Mouse (Mus musculus): ENCODE data around the gene Cmbl. TPM values are rescaled to one million over a fixed set of nuclear protein-coding genes. Genes with fewer than 3 reads are reported as not detected.

Gene Cmbl
- polyA plus RNA-seq, 1 experiment from 2014 or later, result 6.5 TPM

DNA sequence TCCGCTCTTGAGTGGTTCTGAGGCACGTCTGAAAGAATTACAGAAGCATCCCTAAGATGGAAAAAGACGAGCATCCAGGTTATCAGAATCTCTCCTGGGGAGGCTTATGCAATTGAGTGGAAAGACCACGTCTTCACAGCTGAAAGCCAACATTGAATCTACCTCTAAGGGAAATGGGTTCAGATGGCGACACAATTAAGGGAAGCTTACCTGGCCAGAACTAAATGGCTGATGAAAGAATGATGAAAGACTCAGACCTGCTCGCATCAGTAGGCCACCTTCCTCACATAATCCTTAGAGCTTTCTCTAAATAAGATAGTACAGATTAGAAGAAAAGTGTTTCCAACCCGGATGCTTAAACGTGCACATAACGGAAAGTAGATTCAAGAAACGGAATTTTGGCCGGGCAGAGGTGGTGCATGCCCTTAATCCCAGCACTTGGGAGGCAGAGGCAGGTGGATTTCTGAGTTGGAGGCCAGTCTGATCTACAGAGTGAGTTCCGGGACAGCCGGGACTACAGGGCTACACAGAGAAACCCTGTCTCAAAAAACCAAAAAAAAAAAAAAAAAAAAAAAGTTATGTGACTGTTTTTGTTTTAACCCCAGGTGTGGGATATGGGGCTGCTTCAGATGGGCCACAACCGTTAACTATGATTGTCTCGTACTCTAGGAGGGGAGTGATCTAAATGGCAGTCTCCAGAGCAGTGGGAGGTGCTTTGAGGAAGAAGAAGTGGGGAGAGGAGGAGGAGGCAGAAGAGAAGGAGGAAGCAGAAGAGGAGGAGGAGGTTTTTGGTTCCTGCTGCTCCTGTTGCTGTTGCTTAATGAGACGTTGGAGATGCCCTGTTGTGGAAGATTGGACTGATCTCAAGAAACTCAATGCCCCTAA, 33.5 kb upstream of the Cmbl start:
- no peak for ATAC-seq

DNA sequence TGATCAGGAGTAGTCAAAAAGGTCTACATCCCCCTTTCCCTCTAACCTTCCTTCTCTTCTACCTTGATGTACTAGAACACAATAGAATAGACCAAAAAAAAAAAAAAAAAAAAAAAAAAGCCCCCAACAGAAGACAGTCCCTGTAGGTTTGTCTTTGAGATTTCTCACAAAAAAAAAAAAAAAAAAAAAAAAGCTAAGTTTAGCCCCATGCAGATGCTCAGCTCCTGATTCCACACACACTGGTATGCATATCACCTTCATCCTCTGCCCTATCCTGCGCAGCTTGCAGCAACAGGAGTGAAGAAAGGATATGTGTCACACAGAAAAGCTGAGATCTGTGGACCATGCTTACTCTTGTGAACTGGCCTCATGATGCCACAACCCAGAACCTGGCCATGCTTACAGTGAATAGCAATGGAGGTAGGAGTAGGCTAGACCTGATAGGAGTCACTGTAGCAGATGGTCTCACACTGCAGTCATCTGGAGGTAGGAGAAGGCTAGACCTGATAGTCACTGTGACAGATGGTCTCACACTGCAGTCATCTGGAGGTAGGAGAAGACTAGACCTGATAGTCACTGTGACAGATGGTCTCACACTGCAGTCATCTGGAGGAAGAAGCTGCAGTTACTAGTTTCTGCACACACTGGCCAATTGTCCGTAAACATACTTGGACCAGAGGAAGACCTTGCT, 32.7 kb upstream of the Cmbl start:
- H3K27me3 ChIP-seq (replicated peaks; ENCODE audit: control insufficient read depth, insufficient read depth, low read length), result no peaks in the 10 kb centered on the region
- H3K4me1 ChIP-seq (ENCODE audit: control insufficient read depth, insufficient read depth, low read length), result peaks cover 18% of the 10 kb centered on the region
- no peak overlapping the region for H3K9ac ChIP-seq (ENCODE audit: low read length)
- H3K36me3 ChIP-seq (ENCODE audit: control insufficient read depth, insufficient read depth, low read length), result no peaks in the 10 kb centered on the region
- peak overlapping the region; percentile 54; the same call in 1 of the 2 replicates for H3K4me2 ChIP-seq (ENCODE audit: low read length)
- ATAC-seq, result no peak
- H3K27ac ChIP-seq (ENCODE audit: low read depth, low read length), result 0 out of 2 replicates have a peak overlapping the region, but pooled peaks have one; percentile 98
- 97% methylated on average over 2 of the region's 2 CpGs for WGBS
- no peak for DNase-seq (ENCODE audit: low spot score)
- no peak overlapping the region for H3K4me3 ChIP-seq (ENCODE audit: low read depth, low read length)
- H3K9me3 ChIP-seq (replicated peaks; ENCODE audit: control insufficient read depth, low read length), result no peaks in the 10 kb centered on the region

More for the DNA sequence above, 33.5 kb upstream of the Cmbl start:
- Histone ChIP-seq H3K4me3 (ENCODE audit: low read depth, low read length) (peak overlapping the region; percentile 69), H3K4me1 (ENCODE audit: control insufficient read depth, insufficient read depth, low read length) (peaks cover 18% of the 10 kb centered on the region), H3K9ac (ENCODE audit: low read length) (peak overlapping the region; percentile 92), H3K4me2 (ENCODE audit: low read length) (peak overlapping the region; percentile 54), H3K36me3 (ENCODE audit: control insufficient read depth, insufficient read depth, low read length) (no peaks in the 10 kb centered on the region), H3K27me3 (replicated peaks; ENCODE audit: control insufficient read depth, insufficient read depth, low read length) (no peaks in the 10 kb centered on the region), H3K9me3 (replicated peaks; ENCODE audit: control insufficient read depth, low read length) (no peaks in the 10 kb centered on the region), H3K27ac (ENCODE audit: low read depth, low read length) (peak overlapping the region; percentile 98)
- DNase-seq (ENCODE audit: low spot score), result no peak
- 21% methylated on average over 16 of the region's 16 CpGs for WGBS

GRCm38 (mm10) chr15:31533529-31533928, 31.7 kb upstream of the Cmbl start:
- DNase-seq (ENCODE audit: low spot score), result no peak
- 72% methylated on average over 2 of the region's 2 CpGs for WGBS
- peaks cover 18% of the 10 kb centered on the region for H3K4me1 ChIP-seq (ENCODE audit: control insufficient read depth, insufficient read depth, low read length)

DNA sequence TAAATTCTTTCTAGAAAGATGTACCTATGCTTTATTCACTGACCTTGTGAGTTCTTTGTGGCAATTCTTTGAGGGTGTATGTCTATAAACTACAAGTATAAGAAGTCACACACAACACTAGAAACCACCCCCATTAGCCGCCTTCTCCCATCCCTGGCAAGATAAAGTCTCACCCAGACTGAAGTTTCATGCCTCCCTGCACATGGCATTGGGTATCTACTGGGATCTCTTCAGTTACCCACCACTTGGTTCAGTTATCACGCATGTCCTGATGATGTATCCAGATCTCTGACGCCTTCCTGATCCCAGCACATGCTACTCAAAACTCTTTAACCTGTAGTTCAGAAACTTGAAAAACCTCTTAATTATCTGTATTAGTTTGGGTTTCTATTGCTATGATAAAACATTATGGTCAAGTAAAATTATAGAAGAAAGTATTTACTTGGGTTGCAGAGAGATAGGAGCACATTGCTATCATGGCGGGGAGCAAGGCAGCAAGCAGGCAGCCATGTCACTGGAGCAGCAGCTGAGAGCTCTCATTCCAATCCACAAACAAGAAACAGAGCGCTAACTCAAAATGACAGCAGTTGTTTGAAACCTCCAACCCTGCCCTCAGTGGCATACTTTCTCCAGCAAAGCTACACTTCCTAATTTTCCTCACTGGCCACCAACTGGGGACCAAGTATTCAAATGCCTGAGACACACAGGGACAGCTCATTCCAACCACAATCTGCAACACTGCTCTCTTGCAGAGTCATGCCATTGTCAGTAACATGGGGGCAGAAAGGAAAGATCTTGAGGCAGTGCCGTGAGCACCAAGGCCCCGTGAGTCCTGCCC, 30.5 kb upstream of the Cmbl start:
- no peak overlapping the region for H3K4me2 ChIP-seq (ENCODE audit: low read length)
- DNase-seq (ENCODE audit: low spot score), result no peak
- H3K4me3 ChIP-seq (ENCODE audit: low read depth, low read length), result no peak overlapping the region
- no peaks in the 10 kb centered on the region for H3K9me3 ChIP-seq (replicated peaks; ENCODE audit: control insufficient read depth, low read length)
- WGBS, result 86% methylated on average over 7 of the region's 7 CpGs
- H3K27me3 ChIP-seq (replicated peaks; ENCODE audit: control insufficient read depth, insufficient read depth, low read length), result no peaks in the 10 kb centered on the region
- H3K9ac ChIP-seq (ENCODE audit: low read length), result no peak overlapping the region
- H3K4me1 ChIP-seq (ENCODE audit: control insufficient read depth, insufficient read depth, low read length), result peaks cover 12% of the 10 kb centered on the region
- no peaks in the 10 kb centered on the region for H3K36me3 ChIP-seq (ENCODE audit: control insufficient read depth, insufficient read depth, low read length)
- ATAC-seq, result no peak
- H3K27ac ChIP-seq (ENCODE audit: low read depth, low read length), result 0 out of 2 replicates have a peak overlapping the region, but pooled peaks have one; percentile 17

More at GRCm38 (mm10) chr15:31533529-31533928, 31.7 kb upstream of the Cmbl start:
- Histone ChIP-seq H3K4me2 (ENCODE audit: low read length) (no peak overlapping the region), H3K36me3 (ENCODE audit: control insufficient read depth, insufficient read depth, low read length) (no peaks in the 10 kb centered on the region), H3K27ac (ENCODE audit: low read depth, low read length) (no peak overlapping the region), H3K9ac (ENCODE audit: low read length) (no peak overlapping the region), H3K4me3 (ENCODE audit: low read depth, low read length) (no peak overlapping the region), H3K27me3 (replicated peaks; ENCODE audit: control insufficient read depth, insufficient read depth, low read length) (no peaks in the 10 kb centered on the region), H3K9me3 (replicated peaks; ENCODE audit: control insufficient read depth, low read length) (no peaks in the 10 kb centered on the region)
- no peak for ATAC-seq

DNA sequence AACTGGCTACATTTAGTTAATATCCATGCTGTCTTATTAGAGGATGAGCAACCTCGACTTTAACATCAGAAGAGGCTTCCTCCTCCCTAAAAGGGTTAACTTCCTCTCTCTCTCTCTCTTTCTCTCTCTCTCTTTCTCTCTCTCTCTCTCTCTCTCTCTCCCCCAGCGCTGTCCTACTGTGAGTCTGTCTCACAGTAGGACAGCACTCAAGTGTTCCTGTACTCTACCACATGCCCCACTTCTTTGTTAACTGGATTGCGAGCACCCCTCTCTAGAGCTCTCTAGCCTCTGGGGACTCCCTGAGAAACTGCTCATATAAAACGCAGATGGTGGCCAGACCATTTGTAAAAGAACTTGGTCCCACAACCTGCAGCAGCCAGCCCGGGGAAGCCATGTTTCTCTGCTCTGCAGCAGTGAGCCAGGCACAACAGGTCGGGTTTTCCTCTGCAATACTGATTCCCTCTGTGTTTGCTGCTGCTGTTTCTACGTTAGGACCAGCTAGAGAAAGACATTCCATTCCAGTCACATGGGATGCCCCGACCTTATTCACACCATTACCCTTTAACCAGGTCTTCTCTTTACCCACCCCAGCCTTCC, 29.8 kb upstream of the Cmbl start:
- no peak for DNase-seq (ENCODE audit: low spot score)

DNA sequence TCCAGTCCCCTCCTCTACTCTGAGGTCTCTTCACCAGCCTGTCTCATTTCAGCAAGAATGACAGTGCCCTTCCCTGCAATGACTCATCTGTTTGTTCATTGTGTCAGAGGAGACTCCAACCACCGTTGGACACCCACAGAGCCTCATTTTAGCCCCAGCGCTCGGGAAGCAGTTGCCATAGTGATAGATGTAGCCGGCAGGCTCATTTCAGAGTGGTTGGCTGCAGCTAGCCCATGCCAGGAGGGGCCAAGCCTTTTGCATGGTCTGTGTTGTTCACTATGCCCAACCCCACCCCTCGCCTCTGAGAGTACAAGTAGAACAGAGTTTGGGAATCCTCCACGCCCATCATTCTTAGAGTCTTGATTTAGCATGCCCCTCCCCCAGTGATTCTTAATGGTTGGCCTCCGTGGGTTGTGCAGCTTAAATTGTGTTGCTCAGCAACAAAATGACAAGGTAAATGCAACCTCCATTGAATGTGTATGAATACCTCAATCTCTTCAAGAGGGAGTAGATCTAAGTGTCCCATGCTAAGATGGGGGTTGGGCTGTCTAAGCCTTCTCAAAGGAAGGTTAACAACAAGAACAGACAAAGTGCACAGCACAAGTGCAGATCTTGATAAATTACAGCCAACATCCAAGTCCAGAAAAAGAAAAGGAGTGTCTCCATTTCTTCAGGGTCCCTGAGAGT, 29.0 kb upstream of the Cmbl start:
- 1% methylated on average over 7 of the region's 7 CpGs for WGBS
- Histone ChIP-seq H3K4me2 (ENCODE audit: low read length) (no peak overlapping the region), H3K36me3 (ENCODE audit: control insufficient read depth, insufficient read depth, low read length) (no peaks in the 10 kb centered on the region), H3K4me1 (ENCODE audit: control insufficient read depth, insufficient read depth, low read length) (peaks cover 12% of the 10 kb centered on the region), H3K4me3 (ENCODE audit: low read depth, low read length) (no peak overlapping the region), H3K27ac (ENCODE audit: low read depth, low read length) (peak overlapping the region; percentile 17; the same call in 1 of the 2 replicates), H3K9me3 (replicated peaks; ENCODE audit: control insufficient read depth, low read length) (no peaks in the 10 kb centered on the region), H3K27me3 (replicated peaks; ENCODE audit: control insufficient read depth, insufficient read depth, low read length) (no peaks in the 10 kb centered on the region), H3K9ac (ENCODE audit: low read length) (no peak overlapping the region)
- peak; percentile 60; the same call in 1 of the 2 replicates for ATAC-seq
- DNase-seq (ENCODE audit: low spot score), result peak; percentile 79

More for the DNA sequence above, 29.8 kb upstream of the Cmbl start:
- H3K27me3 ChIP-seq (replicated peaks; ENCODE audit: control insufficient read depth, insufficient read depth, low read length), result no peaks in the 10 kb centered on the region
- H3K9ac ChIP-seq (ENCODE audit: low read length), result no peak overlapping the region
- H3K36me3 ChIP-seq (ENCODE audit: control insufficient read depth, insufficient read depth, low read length), result no peaks in the 10 kb centered on the region
- no peak overlapping the region for H3K4me3 ChIP-seq (ENCODE audit: low read depth, low read length)
- H3K4me1 ChIP-seq (ENCODE audit: control insufficient read depth, insufficient read depth, low read length), result peaks cover 12% of the 10 kb centered on the region
- peak overlapping the region; percentile 17; the same call in 1 of the 2 replicates for H3K27ac ChIP-seq (ENCODE audit: low read depth, low read length)
- H3K9me3 ChIP-seq (replicated peaks; ENCODE audit: control insufficient read depth, low read length), result no peaks in the 10 kb centered on the region
- ATAC-seq, result no peak
- H3K4me2 ChIP-seq (ENCODE audit: low read length), result no peak overlapping the region
- 23% methylated on average over 8 of the region's 8 CpGs for WGBS

DNA sequence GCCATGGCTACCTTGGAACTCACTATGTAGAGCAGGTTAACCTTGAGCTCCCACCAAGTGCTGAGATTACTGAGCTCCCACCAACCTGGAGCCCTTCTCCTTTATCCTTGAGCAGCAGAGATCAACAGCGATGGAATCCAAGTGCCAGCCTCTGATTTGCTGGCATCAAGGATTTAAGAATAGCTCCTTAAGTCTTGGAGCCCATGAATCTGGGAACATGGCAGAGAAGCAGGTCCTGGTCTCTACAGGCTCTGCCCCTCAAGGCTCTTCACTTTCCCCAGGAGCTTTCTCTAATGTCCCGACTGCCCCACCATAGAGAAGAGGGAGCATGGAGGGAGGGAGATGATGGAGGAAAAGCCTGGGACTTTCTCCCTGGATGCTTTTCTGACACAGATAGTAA, 27.5 kb upstream of the Cmbl start:
- H3K27me3 ChIP-seq (replicated peaks; ENCODE audit: control insufficient read depth, insufficient read depth, low read length), result no peaks in the 10 kb centered on the region
- H3K4me2 ChIP-seq (ENCODE audit: low read length), result no peak overlapping the region
- H3K9ac ChIP-seq (ENCODE audit: low read length), result no peak overlapping the region
- DNase-seq (ENCODE audit: low spot score), result no peak
- no peak overlapping the region for H3K27ac ChIP-seq (ENCODE audit: low read depth, low read length)
- WGBS, result 92% methylated on average over 2 of the region's 2 CpGs
- peaks cover 19% of the 10 kb centered on the region for H3K4me1 ChIP-seq (ENCODE audit: control insufficient read depth, insufficient read depth, low read length)
- H3K36me3 ChIP-seq (ENCODE audit: control insufficient read depth, insufficient read depth, low read length), result no peaks in the 10 kb centered on the region
- H3K9me3 ChIP-seq (replicated peaks; ENCODE audit: control insufficient read depth, low read length), result no peaks in the 10 kb centered on the region
- no peak overlapping the region for H3K4me3 ChIP-seq (ENCODE audit: low read depth, low read length)
- no peak for ATAC-seq

- Histone ChIP-seq H3K27ac (ENCODE audit: low read depth, low read length) (no peak overlapping the region), H3K4me2 (ENCODE audit: low read length) (no peak overlapping the region), H3K4me3 (ENCODE audit: low read depth, low read length) (no peak overlapping the region), H3K4me1 (ENCODE audit: control insufficient read depth, insufficient read depth, low read length) (peaks cover 19% of the 10 kb centered on the region), H3K9me3 (replicated peaks; ENCODE audit: control insufficient read depth, low read length) (no peaks in the 10 kb centered on the region), H3K36me3 (ENCODE audit: control insufficient read depth, insufficient read depth, low read length) (no peaks in the 10 kb centered on the region), H3K27me3 (replicated peaks; ENCODE audit: control insufficient read depth, insufficient read depth, low read length) (no peaks in the 10 kb centered on the region), H3K9ac (ENCODE audit: low read length) (no peak overlapping the region)
- ATAC-seq, result no peak
- no peak for DNase-seq (ENCODE audit: low spot score)
- WGBS, result 87% methylated on average over 3 of the region's 3 CpGs
Observed at GRCm38 (mm10) chr15:31538346-31538745, 26.8 kb upstream of the Cmbl start.

All from forebrain, embryonic 14.5 days (tissue).